Mouse (Mus musculus) T-cell, adult 2 months (primary cell): Measurements from ENCODE around the gene Gm5934.
"Not testable (repeated sequence)": the region's sequence is repeated elsewhere in the genome, so short reads cannot be mapped to it uniquely, and the experiment has no call there.

ENCODE experiments used
- DNase-seq: peaks from one replicate; pipeline ENCODE4 v3.0.0; 2022; ENCODE audit warnings: low spot score

The Gm5934 gene

GRCm38 (mm10) chrX:24500660-24501059, at the start of gene Gm5934:
Gene Gm5934, minus strand, starts transcription at chrX:24500760.
- not testable (repeated sequence) for DNase-seq
